Mouse (Mus musculus): ENCODE results near the gene Flrt3.

Flrt3 gene

DNA sequence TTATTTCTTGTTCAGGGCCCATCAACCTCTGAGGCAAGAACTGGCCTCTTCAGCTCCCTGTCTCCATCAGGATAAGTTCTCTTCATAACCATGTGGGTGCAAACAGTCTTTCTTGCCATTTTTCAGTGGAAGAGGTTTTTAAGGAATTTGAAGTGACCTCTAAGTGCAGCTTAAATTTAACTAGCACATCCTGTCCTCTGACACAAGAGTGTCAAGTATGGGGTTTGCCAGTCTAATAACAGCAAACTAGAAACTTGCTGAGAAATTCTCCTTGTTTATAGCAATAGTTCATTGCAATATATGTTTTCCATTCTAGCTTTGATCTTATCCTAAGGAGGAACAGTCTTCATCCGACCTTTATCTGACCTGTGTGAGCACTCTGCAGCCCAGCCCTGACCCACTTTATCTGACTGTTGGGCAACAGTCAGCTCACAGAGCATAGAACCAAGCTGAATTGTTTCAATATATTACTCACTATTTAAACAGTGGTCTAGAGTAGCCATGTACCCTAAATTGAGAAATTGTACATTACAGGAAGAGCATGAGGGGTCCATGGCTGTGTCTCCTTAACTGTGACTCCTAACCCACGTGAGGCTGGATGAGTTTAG is 49.4 kb downstream of the Flrt3 start:
- no peak for DNase-seq (ENCODE audit: low spot score in 2 of 2)

DNA sequence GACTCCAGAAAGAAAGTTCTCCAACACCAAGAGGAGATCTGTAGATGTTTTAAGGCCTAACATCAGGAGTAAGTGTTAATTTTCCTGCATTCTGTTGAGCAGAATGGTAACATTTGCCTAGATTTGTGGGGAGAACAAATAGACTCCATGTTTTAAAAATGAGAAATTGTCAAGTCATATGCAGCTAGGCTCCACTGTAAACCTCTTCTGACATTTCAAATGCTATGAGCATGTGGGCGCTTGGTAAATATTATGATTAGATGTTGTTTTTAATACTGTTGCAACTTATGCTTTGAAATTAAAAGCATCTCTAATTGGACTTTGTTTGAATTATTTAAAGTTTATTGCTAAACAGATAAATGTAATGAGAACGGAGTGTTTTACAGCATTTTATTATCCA is 55.8 kb downstream of the Flrt3 start:
- no peak for DNase-seq (ENCODE audit: low spot score in 2 of 2)
